Mouse (Mus musculus) layer of hippocampus, adult 18-20 months (tissue): ENCODE results near the gene Fbxo41. TPM values are rescaled to one million over a fixed set of nuclear protein-coding genes. Genes with fewer than 3 reads are reported as not detected.
A peak's percentile ranks its signal among the peaks of the same experiment; 100 is the strongest.
"Not testable (repeated sequence)": the region's sequence is repeated elsewhere in the genome, so short reads cannot be mapped to it uniquely, and the experiment has no call there.

ENCODE experiments used
- DNase-seq, 2 experiments: peaks; one replicate each; pipeline ENCODE4 v3.0.0; 2022; ENCODE audit warnings: low spot score in 2 of 2
- total RNA-seq, 2 experiments: library from RNA; stranded (reverse); gene quantifications; 2 replicates each; pipeline ENCODE4 v1.2.3; 2021

Fbxo41 gene
- total RNA-seq, 2 experiments from 2014 or later = 86.4 to 86.8 TPM

DNA sequence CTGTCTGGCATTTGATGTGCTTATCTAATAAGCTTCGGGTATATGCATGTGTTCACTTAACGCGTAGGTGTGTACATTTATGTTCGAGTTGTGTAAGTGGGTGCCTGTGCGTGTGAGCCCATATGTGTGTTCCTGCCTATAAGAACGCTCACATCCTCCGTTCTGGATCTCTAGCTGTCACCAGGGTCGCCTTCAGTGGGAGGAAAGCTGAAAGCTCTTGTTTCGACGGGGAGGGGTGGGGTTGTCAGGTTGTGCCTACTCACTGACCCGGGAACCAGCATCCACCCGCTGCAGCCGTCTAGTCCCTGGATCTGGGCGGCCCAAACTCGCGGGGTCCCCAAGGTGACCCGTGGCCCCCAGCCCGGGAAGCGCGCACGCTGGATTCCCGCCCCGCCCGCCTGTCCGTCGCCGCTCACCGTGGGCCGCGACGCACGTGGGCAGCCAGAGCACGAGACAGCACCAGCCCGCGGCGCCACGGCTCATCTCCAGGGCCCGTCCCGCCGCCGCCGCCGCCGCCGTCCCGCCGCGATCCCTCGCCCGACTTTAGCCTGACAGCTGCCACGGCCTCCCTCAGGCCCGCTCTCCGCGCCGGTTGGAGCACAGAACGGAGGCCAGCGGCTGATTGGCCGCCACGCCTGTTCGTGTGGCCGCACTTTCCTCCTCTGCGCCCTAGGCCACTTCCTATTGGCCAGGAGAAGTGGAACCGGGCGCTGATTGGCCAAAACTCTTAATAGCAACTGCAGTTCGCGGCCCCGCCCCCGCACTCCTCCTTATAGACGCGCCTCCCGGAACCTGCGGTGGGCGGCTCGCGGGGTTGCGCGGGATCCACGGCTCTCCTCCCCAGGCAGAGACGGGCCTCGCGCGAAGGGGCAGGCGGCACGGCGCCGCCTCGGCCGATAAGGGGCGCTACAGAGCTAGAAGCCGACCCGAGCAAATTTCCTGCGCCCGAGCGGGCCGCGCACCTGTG is 51.8 kb downstream of the Fbxo41 start, which contains the start of gene Cct7:
Gene Cct7 (plus strand): TSS at position 818 of the 967 bp plus-strand sequence.
- peak; percentile 98 to 100 for DNase-seq

DNA sequence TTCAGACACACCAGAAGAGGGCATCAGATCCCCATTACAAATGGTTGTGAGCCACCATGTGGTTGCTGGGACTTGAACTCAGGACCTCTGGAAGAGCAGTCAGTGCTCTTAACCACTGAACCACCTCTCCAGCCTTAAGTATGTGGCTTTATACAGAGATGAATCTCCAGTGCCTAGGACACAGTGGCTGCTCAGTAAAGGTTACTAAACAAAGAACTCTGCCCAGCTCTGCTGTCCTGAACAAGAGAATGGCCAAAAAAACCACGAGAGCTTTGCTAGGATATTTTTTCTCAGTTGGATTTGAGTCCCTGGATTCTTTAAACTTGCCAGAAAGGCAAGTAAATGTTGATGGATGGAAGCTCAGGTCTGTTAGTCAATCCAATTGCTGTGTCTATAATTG is 52.7 kb downstream of the Fbxo41 start:
- DNase-seq = not testable (repeated sequence)

DNA sequence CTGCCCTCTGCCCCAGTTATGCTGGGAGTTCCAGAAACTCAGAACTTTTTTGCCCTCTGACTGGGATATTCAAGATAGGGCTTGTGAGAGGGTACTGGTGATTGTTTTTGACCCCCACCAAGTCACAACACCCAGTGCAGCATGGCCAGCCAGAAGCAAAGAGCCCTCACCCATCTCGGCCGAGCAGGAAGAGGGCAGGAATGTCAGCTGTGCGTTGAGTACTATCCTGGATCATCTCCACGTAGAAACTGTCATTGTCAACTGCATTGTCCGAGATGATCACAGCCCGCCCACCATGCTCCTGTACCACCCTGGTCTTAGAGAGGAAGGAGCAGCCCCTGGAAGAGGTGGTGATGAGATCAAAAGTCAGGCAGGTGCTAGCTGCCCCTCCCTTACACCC is 55.4 kb downstream of the Fbxo41 start:
- no peak for DNase-seq

DNA sequence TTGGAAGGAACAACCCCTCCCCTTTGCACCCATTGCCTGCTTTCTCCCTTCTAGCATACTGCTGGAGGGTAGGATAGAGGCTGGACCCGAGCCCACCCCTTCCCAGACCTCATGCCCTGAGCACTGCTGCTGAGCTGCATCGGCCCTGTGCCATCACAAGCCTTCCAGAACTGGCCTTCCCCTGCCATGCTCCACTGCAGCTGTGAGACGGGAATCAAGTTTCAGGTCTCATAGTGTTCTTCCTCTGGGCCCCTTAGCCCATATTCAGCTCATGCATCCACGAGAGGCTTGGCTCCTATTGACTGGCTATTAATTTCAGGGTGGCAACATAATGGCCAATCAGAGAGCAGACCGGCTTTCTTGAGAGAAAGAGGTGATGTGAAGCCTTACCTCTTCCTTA is 57.5 kb downstream of the Fbxo41 start:
- DNase-seq = no peak

DNA sequence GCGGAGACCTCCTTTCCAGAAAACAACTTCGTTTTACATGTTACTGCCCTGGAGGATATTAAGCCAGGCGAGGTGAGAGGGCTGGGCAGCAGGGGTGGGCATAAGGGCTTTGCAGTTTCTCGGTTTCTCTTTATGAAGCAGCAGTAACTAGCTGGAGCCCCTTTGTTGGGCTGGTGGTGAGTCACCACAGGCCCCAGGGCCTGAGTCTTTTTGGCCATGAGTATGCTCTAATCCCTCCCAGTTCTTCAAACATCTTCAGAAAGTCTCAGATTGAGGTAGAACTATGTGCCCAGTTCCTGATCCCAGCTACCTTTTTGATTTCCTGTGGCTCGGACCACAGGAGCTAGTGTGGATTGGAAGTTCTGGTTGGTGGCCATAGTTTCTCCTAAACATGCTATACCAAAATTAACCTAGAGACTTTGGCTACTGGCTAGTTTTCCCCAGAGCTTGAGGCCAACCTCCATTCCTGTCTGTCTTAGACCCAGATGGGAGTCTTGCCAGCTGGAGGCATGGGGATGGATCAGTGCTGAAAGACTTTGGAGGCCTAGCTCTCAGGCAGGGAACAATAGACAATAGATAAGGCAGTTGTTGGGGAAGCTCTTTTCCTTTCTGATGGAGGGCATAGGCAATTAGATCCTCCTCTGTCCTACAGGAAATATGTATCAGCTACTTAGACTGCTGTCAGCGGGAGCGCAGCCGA is 58.4 kb downstream of the Fbxo41 start:
- no peak for DNase-seq

DNA sequence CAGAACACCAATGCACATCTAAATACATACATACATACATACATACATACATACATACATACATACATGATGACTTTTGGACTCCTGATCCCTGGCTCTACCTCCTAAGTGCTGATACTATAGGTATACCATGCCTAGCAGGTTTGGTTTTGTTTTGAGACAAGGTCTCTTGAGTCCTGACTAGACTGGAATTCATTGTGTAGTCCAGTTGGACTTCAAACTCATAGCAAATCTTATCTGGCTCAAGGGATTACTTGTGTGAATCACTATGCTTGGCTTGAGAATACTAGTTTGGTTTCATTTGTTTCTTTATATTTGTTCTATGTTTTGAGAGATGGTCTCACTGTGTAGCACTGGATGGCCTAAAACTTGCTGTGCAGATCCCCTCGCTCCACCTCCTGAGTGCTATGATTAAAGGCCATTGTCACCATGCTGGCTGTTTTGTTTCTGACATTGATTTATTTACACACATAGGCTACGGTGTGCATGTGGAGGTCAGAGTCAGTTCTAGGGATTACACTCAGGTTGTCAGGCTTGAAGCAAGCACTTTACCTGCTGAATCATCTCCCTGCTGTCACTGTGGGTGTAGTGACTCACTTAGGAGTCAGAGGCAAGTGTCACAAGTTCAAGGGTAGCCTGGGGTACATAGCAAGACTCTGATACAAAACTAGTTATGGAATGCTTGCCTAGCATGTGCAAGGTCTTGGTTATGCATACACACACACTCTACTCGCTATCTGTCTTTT is 59.1 kb downstream of the Fbxo41 start:
- DNase-seq = no peak

DNA sequence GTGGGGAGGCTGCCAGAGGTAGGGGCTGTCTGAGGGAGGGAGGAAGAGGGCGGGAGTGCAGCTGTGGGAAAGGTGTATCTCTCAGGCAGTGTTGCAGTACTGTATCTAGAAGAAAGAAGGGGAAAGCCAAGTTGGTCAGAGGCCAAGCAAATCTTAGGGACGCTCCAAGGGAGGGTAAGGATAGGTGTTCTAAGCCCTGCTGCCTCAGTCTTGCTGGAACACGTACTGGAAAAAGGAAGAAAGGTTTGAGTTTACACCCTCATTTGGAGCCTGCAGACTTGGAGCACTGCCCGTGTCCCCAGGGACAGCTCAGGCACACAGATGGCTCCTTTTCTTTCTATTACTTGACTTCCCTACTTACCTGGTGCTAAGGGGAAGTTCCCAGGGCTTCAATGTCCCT is 61.7 kb downstream of the Fbxo41 start:
- no peak for DNase-seq

DNA sequence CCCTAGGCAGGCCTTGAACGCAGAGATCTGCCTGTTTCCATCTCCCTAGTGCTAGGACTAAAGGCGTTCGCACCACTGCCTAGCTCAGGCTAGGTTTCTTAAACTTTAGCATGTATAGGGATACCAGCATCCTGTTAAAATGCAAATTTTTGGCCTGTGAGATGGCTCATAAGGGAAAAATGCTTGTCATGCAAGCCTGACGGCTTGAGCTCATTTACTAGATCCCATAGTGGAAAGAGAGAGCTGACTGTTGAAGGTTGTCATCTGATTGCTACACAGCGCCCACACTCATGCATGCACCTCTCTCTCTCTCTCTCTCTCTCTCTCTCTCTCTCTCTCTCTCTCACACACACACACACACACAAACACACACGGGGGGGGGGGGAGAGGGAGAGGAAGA is 66.2 kb downstream of the Fbxo41 start:
- no peak for DNase-seq

DNA sequence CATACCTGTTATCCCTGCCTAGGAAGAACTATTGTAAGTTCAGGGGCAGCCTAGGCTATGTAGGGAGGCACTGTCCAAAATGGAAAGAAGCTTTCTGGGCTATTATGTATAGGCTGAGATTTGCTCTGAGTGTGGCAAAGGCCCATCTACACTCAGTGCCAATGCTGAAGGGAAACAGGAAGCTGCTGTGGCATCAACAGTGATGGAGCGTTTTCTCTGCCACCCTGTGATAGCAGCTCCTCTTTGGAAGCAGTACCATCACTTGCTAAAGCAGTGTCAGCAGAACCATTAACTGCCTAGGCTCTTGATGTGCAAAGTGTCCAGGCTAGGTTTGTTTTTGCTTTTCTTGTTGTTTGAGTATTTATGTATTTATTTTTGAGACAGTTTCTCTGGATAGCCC is 66.6 kb downstream of the Fbxo41 start:
- no peak for DNase-seq

DNA sequence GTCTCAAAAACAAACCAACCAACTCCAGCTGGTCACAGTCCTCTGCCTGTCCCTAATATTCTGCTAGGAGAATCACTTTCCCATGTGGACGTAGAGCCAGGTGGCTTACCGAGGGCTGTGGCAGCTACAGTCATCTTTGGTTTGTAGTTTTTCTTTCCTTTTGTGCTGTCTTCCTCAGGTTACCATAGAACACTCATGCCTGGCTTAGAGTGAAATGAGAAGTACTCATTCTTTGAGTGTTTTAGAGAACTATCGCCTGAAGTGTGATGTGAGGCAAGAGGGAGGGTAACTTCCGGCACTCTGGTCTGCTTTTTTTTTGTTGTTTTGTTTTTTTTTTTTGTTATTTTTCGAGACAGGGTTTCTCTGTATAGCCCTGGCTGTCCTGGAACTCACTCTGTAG is 68.9 kb downstream of the Fbxo41 start:
- DNase-seq = no peak

DNA sequence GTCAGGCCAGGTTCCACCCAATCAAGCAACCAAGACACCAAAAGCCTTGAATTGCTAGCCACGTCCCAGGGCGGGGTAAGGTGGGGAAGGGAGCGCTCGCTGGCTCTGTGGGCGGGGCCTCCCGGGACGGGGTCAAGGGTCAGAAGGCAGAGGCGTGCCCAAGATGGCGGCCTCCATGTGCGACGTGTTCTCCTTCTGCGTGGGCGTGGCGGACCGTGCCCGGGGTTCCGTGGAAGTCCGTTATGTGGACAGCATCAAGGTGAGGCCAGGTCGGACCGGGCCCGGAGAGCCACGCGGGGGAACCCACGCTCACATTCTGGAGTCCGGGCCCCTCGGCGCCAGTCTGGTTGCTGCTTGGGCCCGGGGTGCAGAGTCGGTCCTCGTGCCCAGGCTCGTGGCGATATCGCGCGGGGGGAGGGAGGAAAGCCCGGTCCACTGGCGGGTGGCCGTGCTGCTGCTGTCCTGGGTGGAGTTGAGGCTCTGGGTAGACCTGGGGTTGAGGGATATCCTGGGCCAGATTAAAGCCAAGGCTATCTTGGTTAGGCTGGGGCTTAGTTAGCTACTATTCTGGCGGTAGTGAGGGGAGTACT is 70.9 kb downstream of the Fbxo41 start, which contains the start of gene Smyd5:
Gene Smyd5 (plus strand): TSS at position 148 of the 590 bp plus-strand sequence.
- peak; percentile 68 to 81 for DNase-seq

DNA sequence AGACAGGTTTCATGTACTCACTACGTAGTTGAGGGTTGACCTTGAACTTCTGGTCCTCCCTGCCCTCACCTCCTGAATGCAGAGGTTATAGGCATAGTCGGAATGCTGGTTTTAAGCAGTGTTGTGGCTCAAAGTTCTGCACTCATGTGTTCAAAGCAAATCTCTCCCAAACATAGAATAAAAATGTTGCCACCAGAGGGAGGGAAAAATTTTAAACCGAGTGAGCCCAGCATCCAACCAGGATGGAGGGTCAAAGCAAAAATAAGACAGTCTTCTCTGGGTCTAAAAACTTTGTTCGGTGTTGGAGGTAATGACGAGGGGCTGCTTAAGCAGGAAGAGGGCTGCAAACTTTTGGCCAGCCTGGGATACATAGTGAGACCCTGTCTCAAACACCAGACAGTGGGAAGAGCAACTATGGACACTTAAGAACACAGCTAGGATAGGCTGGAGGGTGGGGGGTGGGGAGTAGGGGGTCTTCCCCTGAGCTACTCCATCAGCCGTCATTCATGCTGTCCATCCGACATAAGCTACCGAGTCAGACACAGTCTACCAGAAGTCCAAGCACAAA is 71.4 kb downstream of the Fbxo41 start:
- DNase-seq = no peak

DNA sequence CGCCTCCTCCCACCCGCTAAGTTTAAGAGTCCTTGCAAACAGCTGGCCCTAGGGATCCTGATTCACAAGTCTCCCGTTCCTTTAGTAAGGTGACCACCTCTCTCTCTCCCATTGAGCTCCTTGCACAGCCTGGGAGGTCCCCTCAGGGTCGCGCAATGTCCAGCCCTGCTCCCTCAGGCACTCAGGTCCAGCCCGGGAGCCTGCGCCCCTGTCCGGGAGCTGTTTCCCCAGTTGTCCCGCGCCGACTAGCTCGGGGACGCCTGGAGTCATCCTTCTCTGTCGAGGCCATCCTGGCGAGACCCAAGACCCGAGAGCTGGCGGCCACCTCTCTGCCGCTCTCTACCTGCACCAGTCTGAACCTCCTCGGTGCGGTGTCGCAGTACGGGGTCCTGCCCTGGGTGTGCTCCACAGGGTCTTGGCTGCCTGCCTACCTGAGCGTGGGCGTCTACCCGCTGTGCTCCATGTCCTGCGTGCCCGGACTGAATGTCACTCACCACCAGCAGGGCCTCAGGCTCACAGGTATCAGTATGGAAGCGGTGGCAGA is 78.9 kb downstream of the Fbxo41 start, which contains the start of gene Noto:
Gene Noto (plus strand): TSS at position 51 of the 544 bp plus-strand sequence.
- no peak for DNase-seq

Other genes starting within 250 kb of the Fbxo41 start
- gene Sfxn5, start 169.6 kb downstream of the Fbxo41 start, total RNA-seq = 100 to 1,000 TPM; 177 TPM
- gene Rab11fip5, start 128.4 kb downstream of the Fbxo41 start, total RNA-seq = 10 to 100 TPM; 60.7 to 61.2 TPM
- not detected for gene Noto, start 79.1 kb downstream of the Fbxo41 start, total RNA-seq
- gene Smyd5, start 71.0 kb downstream of the Fbxo41 start, total RNA-seq = 10 to 100 TPM; 46.9 to 49.0 TPM
- gene Cct7, start 51.5 kb downstream of the Fbxo41 start, total RNA-seq = 100 to 1,000 TPM; 229 to 234 TPM
- 10 to 100 TPM; 17.0 to 17.3 TPM for gene Pradc1, start 51.0 kb downstream of the Fbxo41 start, total RNA-seq
- gene Egr4, start 10.6 kb upstream of the Fbxo41 start, total RNA-seq = 10 to 100 TPM; 38.7 to 53.2 TPM
- 1 to 10 TPM; 6.7 to 7.0 TPM for gene Alms1, start 84.5 kb upstream of the Fbxo41 start, total RNA-seq
- gene Nat8f7, start 210.2 kb upstream of the Fbxo41 start, total RNA-seq = 1 to 10 TPM; 3.4 to 4.0 TPM